Mouse (Mus musculus) CD4-positive, CD25-positive, alpha-beta regulatory T cell, adult 4 months (primary cell): ENCODE results near the gene Lpar2. TPM values are rescaled to one million over a fixed set of nuclear protein-coding genes. Genes with fewer than 3 reads are reported as not detected.

Experiments used
- ATAC-seq: one replicate; pipeline ENCODE4 v1.8.0; 2017
- polyA plus RNA-seq, 2 experiments: library from polyadenylated mRNA; unstranded; fragments of 100-300 nt; shearing (Covaris generic); gene quantifications; one replicate each; pipeline ENCODE4 v1.2.1; 2017

Gene Lpar2
- polyA plus RNA-seq, 2 experiments from 2014 or later = 0.74 to 0.75 TPM

DNA sequence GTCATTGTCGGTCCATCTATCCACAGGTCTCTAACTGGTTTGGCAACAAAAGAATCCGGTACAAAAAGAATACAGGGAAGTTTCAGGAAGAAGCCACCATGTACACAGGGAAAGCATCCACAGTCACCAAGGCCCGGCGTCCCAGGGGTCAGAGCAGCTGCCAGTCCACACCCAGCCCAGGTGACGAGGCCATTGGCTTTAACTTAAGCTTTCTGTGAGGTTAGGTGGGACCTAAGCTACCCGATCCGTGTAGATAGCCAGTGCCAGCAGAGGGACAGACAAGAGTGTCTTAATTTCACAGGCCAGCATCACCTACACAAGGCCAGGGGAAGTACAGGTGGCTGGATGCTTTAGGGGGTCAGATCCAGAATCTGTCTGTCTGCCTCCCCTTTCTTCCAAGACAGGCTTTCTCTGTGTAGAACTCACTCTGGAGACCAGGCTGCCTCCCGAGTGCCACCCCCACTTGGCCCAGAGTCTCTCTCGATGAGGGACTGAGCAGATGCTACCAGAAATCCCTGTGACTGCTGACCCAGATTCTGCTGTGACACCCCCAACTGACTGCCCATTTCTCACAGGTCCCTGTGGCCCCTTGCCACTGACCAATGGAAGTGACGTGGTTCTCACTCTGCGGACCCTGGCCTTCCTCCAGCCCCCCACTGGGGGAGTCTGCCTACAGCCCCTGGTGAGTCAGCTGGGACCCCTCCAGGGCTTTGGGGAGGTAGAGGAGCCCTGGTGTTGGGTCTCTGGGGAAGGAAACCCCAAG is 48.0 kb downstream of the Lpar2 start:
- no peak for ATAC-seq

DNA sequence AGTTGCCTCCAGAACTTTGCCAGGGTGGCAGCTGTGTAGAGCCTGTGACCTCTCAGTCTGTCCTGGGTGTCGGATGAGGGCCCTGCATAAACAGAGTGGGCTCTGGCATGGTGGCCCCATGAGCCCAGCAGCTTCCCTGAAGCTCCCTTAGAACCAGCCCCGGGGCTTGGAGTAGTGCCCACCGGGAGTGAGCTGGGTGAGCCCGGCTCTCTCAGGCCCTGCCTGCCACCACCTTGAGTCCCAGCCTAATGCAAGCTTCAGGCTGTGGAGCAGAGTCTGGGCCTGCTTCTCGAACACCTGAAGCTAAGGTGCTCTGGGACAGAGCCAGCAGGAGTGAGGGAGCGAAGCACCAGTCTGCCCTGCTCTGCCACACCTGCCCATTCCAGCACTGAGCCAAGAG is 48.7 kb downstream of the Lpar2 start:
- no peak for ATAC-seq

DNA sequence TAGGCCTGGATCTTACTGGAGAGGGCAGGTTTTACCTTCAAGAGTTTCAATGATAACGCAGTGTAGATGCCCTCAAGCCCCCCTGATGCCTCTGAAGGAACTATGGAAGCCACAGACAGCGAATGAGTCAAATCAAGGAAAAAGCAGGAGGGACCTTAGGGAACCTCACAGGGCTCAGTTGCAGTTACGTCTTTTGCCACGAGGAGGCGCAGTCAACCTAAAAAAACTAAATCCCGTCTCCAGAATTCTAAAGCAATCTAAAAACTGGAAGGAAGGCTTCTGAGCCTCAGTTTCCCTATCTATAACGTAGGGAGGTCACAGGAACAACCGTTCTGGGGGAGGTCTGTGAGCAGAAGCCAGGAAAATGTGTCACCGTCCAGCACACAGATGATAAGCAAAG is 51.9 kb downstream of the Lpar2 start:
- ATAC-seq = no peak

DNA sequence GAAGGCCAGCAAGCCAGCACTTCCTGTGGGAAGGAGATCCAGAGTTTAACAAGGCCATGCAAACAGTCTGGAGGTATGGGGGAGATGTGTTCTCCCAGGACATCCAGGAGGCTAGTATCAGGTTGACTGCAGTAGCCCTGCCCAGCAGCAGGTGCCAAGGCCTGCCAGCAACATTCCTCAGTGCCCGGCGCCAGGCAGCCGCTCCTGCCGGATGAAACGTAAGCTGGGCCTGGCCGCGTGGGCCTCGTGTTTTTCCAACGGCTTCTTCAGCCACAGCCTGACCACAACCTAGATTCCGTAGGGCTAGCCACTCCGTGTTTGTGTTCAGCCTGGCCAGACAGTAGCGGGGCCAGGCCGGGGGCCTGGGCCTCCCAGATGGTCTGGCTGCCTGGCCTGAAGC is 52.4 kb downstream of the Lpar2 start:
- no peak for ATAC-seq

DNA sequence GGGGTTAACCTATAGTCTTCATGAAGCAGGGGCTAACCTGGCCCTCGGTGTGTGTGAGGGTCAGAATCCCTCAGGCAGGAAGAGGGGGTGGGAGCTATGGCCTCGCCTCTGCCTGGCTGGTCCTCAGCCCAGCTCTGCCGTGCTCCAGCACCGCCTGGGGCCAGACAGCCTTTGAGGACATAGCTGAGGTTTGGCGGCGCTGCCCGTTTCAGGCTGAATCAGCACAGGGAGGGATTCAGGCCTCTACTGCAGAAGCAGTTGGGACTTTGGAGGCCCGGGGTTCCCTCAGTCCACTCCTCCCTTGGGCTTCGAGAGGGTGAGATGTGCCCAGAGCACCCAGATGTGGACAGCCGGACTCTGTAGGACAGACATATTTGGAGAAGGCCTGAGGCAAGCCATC is 53.9 kb downstream of the Lpar2 start:
- no peak for ATAC-seq

DNA sequence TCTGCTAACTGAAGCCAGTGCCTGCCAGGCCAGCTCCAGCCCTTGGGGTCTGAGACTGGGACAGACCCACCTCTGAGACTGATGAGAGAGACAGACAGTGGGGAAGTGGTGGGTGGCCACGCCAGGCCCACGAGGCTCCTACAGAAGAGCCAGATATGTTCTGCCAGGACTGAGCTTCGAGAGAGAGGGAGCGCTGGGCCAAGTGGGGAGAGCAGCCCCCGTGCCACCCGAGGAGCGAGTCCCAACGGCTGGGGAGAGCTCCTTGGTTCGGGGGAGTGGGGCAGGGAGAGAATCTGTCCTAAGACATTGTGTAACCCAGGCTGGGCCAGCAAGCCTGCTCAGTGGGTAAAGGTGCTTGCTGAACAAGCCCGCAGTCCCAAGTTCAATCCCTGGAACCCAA is 54.7 kb downstream of the Lpar2 start:
- no peak for ATAC-seq

DNA sequence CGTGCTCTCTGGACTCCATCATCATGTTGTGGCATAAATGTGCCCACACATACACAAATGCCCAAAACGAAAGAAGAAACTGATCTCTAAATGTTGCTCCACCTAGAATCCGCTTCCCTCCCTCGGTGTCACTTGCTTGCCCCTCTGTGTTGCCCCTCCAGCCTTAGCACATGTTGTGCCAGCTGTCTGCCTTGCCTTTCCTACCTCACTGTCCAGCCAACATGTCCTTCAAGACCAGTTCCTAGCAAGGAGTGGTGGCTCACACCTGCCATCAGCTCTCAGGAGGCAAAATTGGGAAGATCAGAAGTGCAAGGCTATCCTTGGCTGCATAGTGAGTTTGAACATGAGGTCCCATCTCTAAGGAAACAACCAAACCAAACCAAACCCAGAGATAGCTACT is 55.2 kb downstream of the Lpar2 start:
- no peak for ATAC-seq

DNA sequence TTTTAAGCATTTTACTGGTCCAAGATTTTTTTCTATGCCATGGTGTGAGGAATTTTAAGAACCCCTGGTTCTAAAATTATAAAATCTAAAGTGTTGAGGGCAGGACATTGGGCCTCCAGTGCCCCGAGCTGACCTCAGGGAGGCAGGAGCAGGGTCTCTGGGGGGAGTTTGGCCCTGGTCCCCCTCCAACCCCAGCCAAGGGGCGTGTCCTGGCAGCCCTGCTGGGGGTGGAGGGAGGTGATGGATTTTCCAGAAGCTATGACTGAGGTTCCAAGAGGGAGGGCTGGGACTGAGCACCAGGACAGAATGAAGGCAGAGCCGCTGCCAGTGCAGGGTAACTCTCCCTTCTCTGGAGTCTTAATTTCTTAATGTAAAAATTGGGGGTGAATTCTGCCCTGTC is 55.8 kb downstream of the Lpar2 start:
- no peak for ATAC-seq

DNA sequence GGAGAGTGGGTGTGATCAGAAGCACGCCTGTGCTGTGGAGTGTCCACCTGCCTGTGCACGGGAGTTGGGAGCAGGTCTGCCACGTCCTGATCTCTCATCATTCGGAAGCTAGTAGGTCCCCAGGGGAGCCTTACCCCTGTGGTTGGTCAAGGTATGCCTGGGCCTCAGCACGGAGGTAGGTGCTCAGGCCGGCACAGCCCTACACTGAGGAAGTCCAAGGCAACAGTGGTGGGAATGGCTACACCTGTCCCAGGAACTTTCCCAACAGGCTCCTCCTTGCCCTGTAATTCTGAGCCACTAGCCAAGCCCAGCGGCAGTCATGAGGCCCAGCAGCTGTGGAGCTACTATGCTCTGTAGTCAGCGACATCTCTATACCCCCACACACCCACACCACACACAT is 57.4 kb downstream of the Lpar2 start:
- ATAC-seq = no peak

Other genes starting within 250 kb of the Lpar2 start
- 10 to 100 TPM; 34.9 to 47.5 TPM for gene Zfp868, start 196.9 kb upstream of the Lpar2 start, polyA plus RNA-seq
- gene Zfp964, start 167.9 kb upstream of the Lpar2 start, polyA plus RNA-seq = under 1 TPM; 0.89 to 0.95 TPM
- gene Zfp869, start 111.7 kb upstream of the Lpar2 start, polyA plus RNA-seq = 10 to 100 TPM; 49.1 to 73.3 TPM
- gene Zfp963, start 72.5 kb upstream of the Lpar2 start, polyA plus RNA-seq = 1 to 10 TPM; 6.8 to 8.1 TPM
- 1 to 10 TPM; 2.1 to 3.2 TPM for gene Gm20422, start 47.5 kb upstream of the Lpar2 start, polyA plus RNA-seq
- 10 to 100 TPM; 20.4 to 28.0 TPM for gene Atp13a1, start 31.3 kb upstream of the Lpar2 start, polyA plus RNA-seq
- 10 to 100 TPM; 16.4 to 23.9 TPM for gene Zfp866, start 31.3 kb upstream of the Lpar2 start, polyA plus RNA-seq
- gene Gmip, start 13.8 kb upstream of the Lpar2 start, polyA plus RNA-seq = 100 to 1,000 TPM in 1 of 2 experiments, 10 to 100 TPM in 1; 71.9 to 150 TPM
- gene Pbx4, start 10.1 kb downstream of the Lpar2 start, polyA plus RNA-seq = 10 to 100 TPM; 10.2 to 17.1 TPM
- gene Cilp2, start 65.3 kb downstream of the Lpar2 start, polyA plus RNA-seq = not detected
- gene Tssk6, start 79.8 kb downstream of the Lpar2 start, polyA plus RNA-seq = under 1 TPM in 1 of 2 experiments, not detected in 1; 0.24 TPM
- 100 to 1,000 TPM; 184 to 253 TPM for gene Ndufa13, start 80.1 kb downstream of the Lpar2 start, polyA plus RNA-seq
- 1 to 10 TPM in 1 of 2 experiments, under 1 TPM in 1; 0.91 to 1.6 TPM for gene Yjefn3, start 80.3 kb downstream of the Lpar2 start, polyA plus RNA-seq
- 10 to 100 TPM; 17.4 to 21.6 TPM for gene Gatad2a, start 174.0 kb downstream of the Lpar2 start, polyA plus RNA-seq
- 10 to 100 TPM; 43.3 to 70.0 TPM for gene Mau2, start 220.3 kb downstream of the Lpar2 start, polyA plus RNA-seq
- 10 to 100 TPM; 51.1 to 80.3 TPM for gene Sugp1, start 220.4 kb downstream of the Lpar2 start, polyA plus RNA-seq